ENCODE assay signal across 9 mouse cellular contexts in genomic region chr3:54357561-54357960, GRCm38 (mm10). TPM values are rescaled to one million over a fixed set of nuclear protein-coding genes. Genes with fewer than 3 reads are reported as not detected.
DNase-seq lines count a peak whose midpoint lies in the region; ATAC-seq and TF ChIP-seq lines count a peak whose summit lies in the region.
"Had no signal": no experiment of that assay in that cellular context is flagged by ENCODE, and none has a peak within 500 bp of the region (broad histone marks: within the 10 kb centered on the region; RNA-seq: fewer than 3 reads in every experiment).

No protein-coding gene starts in this region.

- no peaks in the 10 kb centered on the region; the same call in 1 of the 2 replicates for H3K4me1 ChIP-seq in intestine, postnatal 0 days (replicated peaks; ENCODE audit: control insufficient read depth, insufficient read depth, low read length)
- peaks cover 15% of the 10 kb centered on the region for H3K4me1 ChIP-seq in intestine, embryonic 16.5 days (ENCODE audit: control insufficient read depth, insufficient read depth, low read length)
- H3K4me1 ChIP-seq in hindbrain, embryonic 14.5 days (replicated peaks; ENCODE audit: control insufficient read depth, insufficient read depth, low read length) = 0 out of 2 replicates have a peak, but pooled peaks cover 5% of the 10 kb centered on the region

- no peak overlapping the region for H3K9ac ChIP-seq in intestine, postnatal 0 days (ENCODE audit: low read depth, low read length)
- no peak overlapping the region for H3K9ac ChIP-seq in intestine, embryonic 16.5 days (ENCODE audit: low read depth, low read length)
- no peak overlapping the region for H3K9ac ChIP-seq in hindbrain, embryonic 14.5 days

- DNase-seq in 416B (ENCODE audit: low read depth) = peak; percentile 37
- peak; percentile 8 for DNase-seq in MN1 (ENCODE audit: low spot score)
- peak; percentile 70 for DNase-seq in hindbrain, embryonic 14.5 days (ENCODE audit: low spot score)
- DNase-seq in c-Kit-positive CD71-positive TER-119-positive erythroid progenitor cells, embryonic 14.5 days (ENCODE audit: low spot score) = no peak
- DNase-seq in T-cell, adult 2 months (ENCODE audit: low spot score) = no peak
- no peak for DNase-seq in gastrocnemius, adult 18-20 months (ENCODE audit: low spot score)

- no peak overlapping the region for H3K4me3 ChIP-seq in intestine, postnatal 0 days (ENCODE audit: low read depth, low read length)
- no peak overlapping the region for H3K4me3 ChIP-seq in intestine, embryonic 16.5 days (ENCODE audit: low read length)
- no peak overlapping the region for H3K4me3 ChIP-seq in hindbrain, embryonic 14.5 days (replicated peaks; ENCODE audit: low read length)

- ATAC-seq in intestine, postnatal 0 days = no peak
- ATAC-seq in intestine, embryonic 16.5 days = no peak
- no peak for ATAC-seq in hindbrain, embryonic 14.5 days (ENCODE audit: low FRiP score)
- ATAC-seq: activated CD4-positive, CD25-positive, alpha-beta regulatory T cell, adult 4 months had no signal

- no peaks in the 10 kb centered on the region for H3K9me3 ChIP-seq in intestine, postnatal 0 days (ENCODE audit: control insufficient read depth)
- H3K9me3 ChIP-seq in intestine, embryonic 16.5 days (ENCODE audit: control insufficient read depth, low read length) = no peaks in the 10 kb centered on the region
- H3K9me3 ChIP-seq in hindbrain, embryonic 14.5 days (ENCODE audit: control insufficient read depth, low read length) = no peaks in the 10 kb centered on the region

- H3K27ac ChIP-seq in intestine, postnatal 0 days (ENCODE audit: low read depth, low read length) = no peak overlapping the region
- no peak overlapping the region for H3K27ac ChIP-seq in intestine, embryonic 16.5 days (ENCODE audit: low read length)
- no peak overlapping the region for H3K27ac ChIP-seq in hindbrain, embryonic 14.5 days

- no peaks in the 10 kb centered on the region for H3K27me3 ChIP-seq in intestine, postnatal 0 days (replicated peaks; ENCODE audit: control insufficient read depth, insufficient read depth, low read length)
- H3K27me3 ChIP-seq in intestine, embryonic 16.5 days (replicated peaks; ENCODE audit: control insufficient read depth, insufficient read depth, low read length) = no peaks in the 10 kb centered on the region
- no peaks in the 10 kb centered on the region for H3K27me3 ChIP-seq in hindbrain, embryonic 14.5 days (ENCODE audit: control insufficient read depth, insufficient read depth, low read length)

- no peaks in the 10 kb centered on the region for H3K36me3 ChIP-seq in intestine, postnatal 0 days (ENCODE audit: control insufficient read depth, insufficient read depth)
- H3K36me3 ChIP-seq in intestine, embryonic 16.5 days (ENCODE audit: control insufficient read depth, insufficient read depth, low read length) = no peaks in the 10 kb centered on the region
- no peaks in the 10 kb centered on the region for H3K36me3 ChIP-seq in hindbrain, embryonic 14.5 days (replicated peaks; ENCODE audit: control insufficient read depth, insufficient read depth)

- WGBS in intestine, postnatal 0 days = 66% methylated on average over 3 of the region's 3 CpGs
- 66% methylated on average over 3 of the region's 3 CpGs for WGBS in intestine, embryonic 16.5 days
- 60% methylated on average over 3 of the region's 3 CpGs for WGBS in hindbrain, embryonic 14.5 days

- TF ChIP-seq CTCF in intestine, postnatal 0 days (IDR thresholded peaks at IDR 0.05; ENCODE audit: low read depth) = peak; percentile 76

- H3K4me2 ChIP-seq in intestine, postnatal 0 days (replicated peaks; ENCODE audit: low read depth) = no peak overlapping the region
- no peak overlapping the region for H3K4me2 ChIP-seq in intestine, embryonic 16.5 days (ENCODE audit: low read depth, low read length)
- no peak overlapping the region for H3K4me2 ChIP-seq in hindbrain, embryonic 14.5 days (replicated peaks)

RNA-seq across cellular contexts. Expression of gene Postn, which starts 3.3 kb away (rescaled TPM):
- 106 and 107 TPM in 2 replicates for polyA plus RNA-seq in intestine, postnatal 0 days (2015; fragmentation: Nextera tagmentation; extraction: Ambion mirVana)
- polyA plus RNA-seq in intestine, embryonic 16.5 days (2015; fragmentation: Nextera tagmentation; extraction: Ambion mirVana) = 110 and 116 TPM in 2 replicates
- polyA plus RNA-seq in hindbrain, embryonic 14.5 days (2014; fragmentation: Nextera tagmentation; extraction: Ambion mirVana) = 33.6 and 34.6 TPM in 2 replicates
- total RNA-seq in gastrocnemius, adult 18-20 months (2021) = 1 to 10 TPM; 3.6 to 4.6 TPM

Comparison
In these comparisons a context has a peak if more than half of its experiments do, and no peak if none do; other contexts are left out.
1. DNase-seq: peak in 416B (single experiment), MN1 (single experiment) and hindbrain, embryonic 14.5 days (single experiment); none in c-Kit-positive CD71-positive TER-119-positive erythroid progenitor cells, embryonic 14.5 days (single experiment), T-cell, adult 2 months (single experiment) and gastrocnemius, adult 18-20 months (single experiment).